Mouse (Mus musculus): ENCODE measurements around the gene H2-M10.1.

GRCm38 (mm10) chr17:36281521-36282245 is 44.3 kb downstream of the H2-M10.1 start:
- TF ChIP-seq CTCF (IDR thresholded peaks at IDR 0.05; ENCODE audit: extremely low read depth, insufficient read depth, insufficient read length, insufficient replicate concordance) (no peak), POLR2A (IDR thresholded peaks at IDR 0.05; ENCODE audit: low read depth, low read length) (no peak)
